Mouse (Mus musculus) lung, embryonic 16.5 days (tissue): ENCODE data around the gene Pde8a. TPM values are rescaled to one million over a fixed set of nuclear protein-coding genes. Genes with fewer than 3 reads are reported as not detected.

Experiments used
- ATAC-seq: fragments of 200-750 bp; cut with Nextera tagmentation; 2 replicates; pipeline ENCODE4 v1.8.0; 2017; ENCODE audit warnings: low read depth, mild to moderate bottlenecking, moderate library complexity
- H3K27ac ChIP-seq: fragments of 300-500 bp; sonication (generic); 2 replicates; pipeline ENCODE4 v1.5.1; 2014; ENCODE audit warnings: mild to moderate bottlenecking, control low read depth, low read length
- H3K27me3 ChIP-seq: fragments of 300-500 bp; sonication (generic); 2 replicates; pipeline ENCODE4 v1.6.1; 2014; ENCODE audit warnings: low read depth, low read length, mixed read lengths; ENCODE audit not compliant: control insufficient read depth, insufficient read depth
- H3K36me3 ChIP-seq: fragments of 300-500 bp; sonication (generic); 2 replicates; pipeline ENCODE4 v1.6.1; 2014; ENCODE audit warnings: low read length; ENCODE audit not compliant: control insufficient read depth, insufficient read depth
- H3K4me1 ChIP-seq: fragments of 300-500 bp; sonication (generic); replicated peaks from 2 replicates; pipeline ENCODE4 v1.6.1; 2014; ENCODE audit warnings: low read length, mixed read lengths; ENCODE audit not compliant: control insufficient read depth, insufficient read depth
- H3K4me2 ChIP-seq: fragments of 300-500 bp; sonication (generic); 2 replicates; pipeline ENCODE4 v1.6.1; 2014; ENCODE audit warnings: low read depth, low read length, control low read depth
- H3K4me3 ChIP-seq: fragments of 300-500 bp; sonication (generic); 2 replicates; pipeline ENCODE4 v1.5.1; 2014; ENCODE audit warnings: mild to moderate bottlenecking, low read length, control low read depth
- H3K9ac ChIP-seq: fragments of 300-500 bp; sonication (generic); 2 replicates; pipeline ENCODE4 v1.6.1; 2014; ENCODE audit warnings: low read length, control low read depth
- H3K9me3 ChIP-seq: fragments of 300-500 bp; sonication (generic); 2 replicates; pipeline ENCODE4 v1.6.1; 2016; ENCODE audit warnings: low read length; ENCODE audit not compliant: control insufficient read depth
- WGBS: fragments of 180-500 bp; shearing (Covaris S2); extraction: QIAGEN DNeasy Blood & Tissue Kit; methylation state at CpG from one replicate; pipeline ENCODE4 v1.1.7; 2014; 5-methylcytosine and 5-hydroxymethylcytosine counted together
- polyA plus RNA-seq: library from polyadenylated mRNA; unstranded; fragments of >200 nt; fragmentation: Nextera tagmentation; extraction: Ambion mirVana; gene quantifications from 2 replicates; pipeline ENCODE4 v1.2.1, GENCODE M21; 2015

Pde8a gene
- polyA plus RNA-seq, 1 experiment from 2014 or later, result 2.9 TPM

DNA sequence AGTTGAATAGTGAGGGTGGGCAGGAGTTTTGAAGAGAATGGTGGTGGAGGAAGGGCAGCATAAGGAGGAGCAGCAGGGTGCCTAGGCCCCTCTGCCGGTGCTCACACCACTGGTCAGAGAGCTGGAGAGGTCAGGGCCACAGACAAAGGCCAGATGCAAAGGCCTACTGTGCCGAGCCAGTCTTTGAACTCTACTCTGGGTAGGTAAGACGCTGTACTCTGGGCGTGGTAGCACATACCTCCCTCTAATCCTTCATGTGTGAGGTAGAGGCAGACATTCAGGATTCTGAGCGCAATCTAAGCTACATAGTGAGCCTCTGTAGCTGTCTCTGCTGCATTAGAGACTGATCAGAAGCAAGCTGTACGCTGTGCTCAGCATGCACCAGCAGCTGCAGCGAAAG, 73.1 kb downstream of the Pde8a start:
- 44% methylated on average over 7 of the region's 7 CpGs for WGBS

DNA sequence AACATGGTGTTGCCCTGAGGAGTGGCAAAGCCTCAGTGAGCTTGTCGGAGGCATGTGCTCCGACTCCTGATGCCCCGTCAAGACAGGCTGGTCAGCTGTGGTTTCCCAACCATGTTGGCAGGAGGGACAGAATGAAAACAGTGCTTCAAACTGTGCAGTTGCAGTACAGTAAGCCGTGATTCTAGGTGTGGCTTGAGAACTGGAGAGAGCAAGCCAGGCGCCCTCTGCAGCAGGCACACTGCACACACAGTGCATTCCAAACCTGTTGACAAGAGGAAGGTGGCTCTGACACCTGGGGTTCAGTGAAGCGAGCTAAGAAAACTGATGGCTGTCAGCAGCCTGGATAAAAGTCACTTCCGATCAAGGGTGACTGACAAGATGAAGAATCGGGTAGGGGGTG, 73.5 kb downstream of the Pde8a start:
- 38% methylated on average over 8 of the region's 8 CpGs for WGBS
- ATAC-seq, result no peak

More for the DNA sequence above, 73.1 kb downstream of the Pde8a start:
- H3K36me3 ChIP-seq, result no peaks in the 10 kb centered on the region
- no peak overlapping the region for H3K27ac ChIP-seq
- no peak overlapping the region for H3K4me2 ChIP-seq
- H3K9ac ChIP-seq, result no peak overlapping the region
- H3K9me3 ChIP-seq, result no peaks in the 10 kb centered on the region
- no peak for ATAC-seq
- H3K4me1 ChIP-seq, result no peaks in the 10 kb centered on the region
- no peaks in the 10 kb centered on the region for H3K27me3 ChIP-seq
- no peak overlapping the region for H3K4me3 ChIP-seq

GRCm38 (mm10) chr7:81295169-81295568, 81.8 kb downstream of the Pde8a start:
- no peak overlapping the region for H3K4me2 ChIP-seq
- no peaks in the 10 kb centered on the region for H3K27me3 ChIP-seq
- H3K4me1 ChIP-seq, result 0 out of 2 replicates have a peak, but pooled peaks cover 2% of the 10 kb centered on the region
- no peaks in the 10 kb centered on the region for H3K36me3 ChIP-seq
- H3K4me3 ChIP-seq, result no peak overlapping the region
- 85% methylated on average over 2 of the region's 2 CpGs for WGBS
- no peak for ATAC-seq
- no peaks in the 10 kb centered on the region for H3K9me3 ChIP-seq
- no peak overlapping the region for H3K27ac ChIP-seq
- H3K9ac ChIP-seq, result no peak overlapping the region

More for the DNA sequence above, 73.5 kb downstream of the Pde8a start:
- H3K4me3 ChIP-seq, result no peak overlapping the region
- H3K36me3 ChIP-seq, result no peaks in the 10 kb centered on the region
- no peak overlapping the region for H3K27ac ChIP-seq
- H3K9me3 ChIP-seq, result no peaks in the 10 kb centered on the region
- H3K4me1 ChIP-seq, result no peaks in the 10 kb centered on the region
- H3K4me2 ChIP-seq, result no peak overlapping the region
- H3K9ac ChIP-seq, result no peak overlapping the region
- no peaks in the 10 kb centered on the region for H3K27me3 ChIP-seq

GRCm38 (mm10) chr7:81298206-81298605, 84.8 kb downstream of the Pde8a start:
- WGBS, result 29% methylated on average over 6 of the region's 6 CpGs
- Histone ChIP-seq H3K9me3 (no peaks in the 10 kb centered on the region), H3K9ac (no peak overlapping the region), H3K4me2 (no peak overlapping the region), H3K36me3 (no peaks in the 10 kb centered on the region), H3K4me1 (0 out of 2 replicates have a peak, but pooled peaks cover 2% of the 10 kb centered on the region), H3K27me3 (no peaks in the 10 kb centered on the region), H3K4me3 (no peak overlapping the region), H3K27ac (no peak overlapping the region)
- no peak for ATAC-seq

DNA sequence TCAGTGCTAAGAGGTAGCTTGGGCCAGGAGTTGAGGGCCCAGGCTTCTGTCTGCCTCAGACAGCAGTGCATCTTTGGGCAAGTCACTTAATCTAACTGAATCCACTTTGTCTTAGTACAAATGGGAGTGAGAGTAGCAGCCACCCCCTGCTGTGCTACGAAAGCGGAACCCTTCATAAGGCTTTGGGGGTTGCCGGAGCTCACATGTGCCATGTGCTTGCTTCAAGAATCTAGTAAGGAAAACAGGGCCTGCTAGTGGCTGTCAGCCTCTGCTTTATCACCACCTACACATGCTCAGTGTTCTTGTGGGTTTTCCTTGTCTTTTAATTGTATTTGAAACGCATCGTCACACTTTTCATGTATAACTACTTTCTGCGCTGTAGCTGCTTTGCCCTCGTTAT, 87.9 kb downstream of the Pde8a start:
- H3K4me1 ChIP-seq, result 0 out of 2 replicates have a peak, but pooled peaks cover 2% of the 10 kb centered on the region
- no peak overlapping the region for H3K27ac ChIP-seq
- H3K36me3 ChIP-seq, result no peaks in the 10 kb centered on the region
- WGBS, result 89% methylated on average over 7 of the region's 7 CpGs
- no peak overlapping the region for H3K4me3 ChIP-seq
- H3K4me2 ChIP-seq, result no peak overlapping the region
- H3K9ac ChIP-seq, result no peak overlapping the region
- ATAC-seq, result no peak
- H3K27me3 ChIP-seq, result no peaks in the 10 kb centered on the region
- H3K9me3 ChIP-seq, result no peaks in the 10 kb centered on the region

GRCm38 (mm10) chr7:81303682-81304081, 90.3 kb downstream of the Pde8a start:
- Histone ChIP-seq H3K36me3 (no peaks in the 10 kb centered on the region), H3K9me3 (no peaks in the 10 kb centered on the region), H3K4me2 (no peak overlapping the region), H3K9ac (no peak overlapping the region), H3K27ac (no peak overlapping the region), H3K4me1 (no peaks in the 10 kb centered on the region), H3K27me3 (no peaks in the 10 kb centered on the region), H3K4me3 (no peak overlapping the region)
- 81% methylated on average over 2 of the region's 2 CpGs for WGBS
- no peak for ATAC-seq

- H3K9me3 ChIP-seq, result no peaks in the 10 kb centered on the region
- H3K4me2 ChIP-seq, result no peak overlapping the region
- no peak overlapping the region for H3K4me3 ChIP-seq
- WGBS, result 60% methylated on average over 5 of the region's 5 CpGs
- no peaks in the 10 kb centered on the region for H3K27me3 ChIP-seq
- H3K36me3 ChIP-seq, result no peaks in the 10 kb centered on the region
- ATAC-seq, result no peak
- no peak overlapping the region for H3K9ac ChIP-seq
- no peaks in the 10 kb centered on the region for H3K4me1 ChIP-seq
- no peak overlapping the region for H3K27ac ChIP-seq
These were observed 90.7 kb downstream of the Pde8a start for GRCm38 (mm10) chr7:81304100-81304499.

DNA sequence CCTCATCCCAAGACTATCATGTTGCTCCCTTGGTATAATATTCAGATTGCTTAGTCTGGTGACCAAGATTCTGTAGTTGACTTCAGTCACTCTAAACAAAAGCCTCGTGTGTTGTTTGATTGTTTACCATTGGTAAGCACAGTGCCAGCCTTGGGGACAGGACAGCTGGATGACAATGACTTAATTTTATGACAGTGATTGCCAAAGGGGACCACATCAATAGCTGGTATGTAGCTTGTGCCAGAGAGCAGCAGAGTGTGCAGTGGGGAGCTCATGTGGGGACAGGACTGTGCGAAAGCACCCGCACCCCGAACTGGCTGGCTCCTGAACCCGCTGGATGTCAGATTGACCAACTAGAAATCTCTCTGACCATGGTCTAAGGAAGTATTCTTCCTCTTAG, 91.3 kb downstream of the Pde8a start:
- Histone ChIP-seq H3K4me1 (no peaks in the 10 kb centered on the region), H3K27me3 (no peaks in the 10 kb centered on the region), H3K36me3 (no peaks in the 10 kb centered on the region), H3K27ac (no peak overlapping the region), H3K9ac (no peak overlapping the region), H3K4me2 (no peak overlapping the region), H3K9me3 (no peaks in the 10 kb centered on the region), H3K4me3 (no peak overlapping the region)
- no peak for ATAC-seq
- 82% methylated on average over 5 of the region's 5 CpGs for WGBS

DNA sequence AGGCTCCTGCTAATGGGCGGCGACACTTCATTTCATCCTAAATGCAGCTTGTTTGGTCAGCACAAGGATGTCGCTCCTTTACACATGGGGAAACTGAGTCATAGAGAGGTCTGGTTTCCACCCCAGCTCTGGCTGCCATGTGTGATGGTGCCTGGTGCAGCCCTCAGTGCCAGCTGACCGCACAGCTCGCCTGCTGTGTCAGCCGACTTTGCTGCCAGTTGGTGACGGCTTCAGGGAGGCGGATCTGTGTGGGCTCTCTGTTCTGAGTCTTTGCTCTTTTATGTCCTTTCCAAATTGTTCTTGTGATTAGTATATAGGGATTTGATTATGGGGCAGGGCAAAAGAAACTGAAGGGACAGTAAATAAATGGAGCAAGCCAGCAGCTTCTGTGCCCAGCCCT, 94.3 kb downstream of the Pde8a start:
- H3K9ac ChIP-seq, result no peak overlapping the region
- ATAC-seq, result no peak
- no peaks in the 10 kb centered on the region for H3K36me3 ChIP-seq
- no peaks in the 10 kb centered on the region for H3K4me1 ChIP-seq
- no peaks in the 10 kb centered on the region for H3K9me3 ChIP-seq
- H3K27ac ChIP-seq, result no peak overlapping the region
- H3K4me2 ChIP-seq, result no peak overlapping the region
- 76% methylated on average over 8 of the region's 8 CpGs for WGBS
- no peak overlapping the region for H3K4me3 ChIP-seq
- no peaks in the 10 kb centered on the region for H3K27me3 ChIP-seq

DNA sequence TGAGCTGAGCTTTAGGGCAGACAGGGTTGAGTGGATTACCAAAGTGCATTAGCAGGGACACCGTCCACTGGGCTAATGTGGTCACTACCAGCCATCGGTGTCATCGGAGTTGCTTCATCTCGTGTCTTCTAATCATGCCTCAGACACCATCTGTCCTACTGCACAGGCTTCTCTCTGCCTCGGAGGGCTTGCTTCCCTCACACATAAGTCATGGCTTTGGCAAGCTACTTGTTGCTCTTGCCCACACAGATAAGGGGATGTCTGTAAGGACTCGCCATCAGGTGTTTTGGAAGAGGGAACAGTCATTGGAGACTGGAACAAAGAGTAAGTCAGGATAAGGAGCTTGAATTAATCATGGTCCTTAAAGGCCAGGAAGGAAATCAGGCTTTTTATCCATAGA, 95.9 kb downstream of the Pde8a start:
- no peaks in the 10 kb centered on the region for H3K4me1 ChIP-seq
- H3K9ac ChIP-seq, result no peak overlapping the region
- H3K9me3 ChIP-seq, result no peaks in the 10 kb centered on the region
- no peaks in the 10 kb centered on the region for H3K27me3 ChIP-seq
- no peak overlapping the region for H3K4me3 ChIP-seq
- ATAC-seq, result no peak
- no peak overlapping the region for H3K27ac ChIP-seq
- no peak overlapping the region for H3K4me2 ChIP-seq
- no peaks in the 10 kb centered on the region for H3K36me3 ChIP-seq
- 82% methylated on average over 6 of the region's 6 CpGs for WGBS
